Mouse (Mus musculus) hindbrain, embryonic 16.5 days (tissue): ENCODE results near the gene Eln. TPM values are rescaled to one million over a fixed set of nuclear protein-coding genes. Genes with fewer than 3 reads are reported as not detected.
A peak's percentile ranks its signal among the peaks of the same experiment; 100 is the strongest.

ENCODE experiments used
- ATAC-seq: fragments of 200-750 bp; cut with Nextera tagmentation; 2 replicates; pipeline ENCODE4 v1.8.0; 2017; ENCODE audit warnings: moderate TSS enrichment, moderate library complexity
- H3K27ac ChIP-seq: fragments of 300-500 bp; sonication (generic); 2 replicates; pipeline ENCODE4 v1.5.1; 2014; ENCODE audit warnings: low read depth, mild to moderate bottlenecking, control low read depth, low read length, moderate library complexity
- H3K27me3 ChIP-seq: fragments of 300-500 bp; sonication (generic); replicated peaks from 2 replicates; pipeline ENCODE4 v1.6.1; 2014; ENCODE audit warnings: low read length; ENCODE audit not compliant: control insufficient read depth, insufficient read depth
- H3K36me3 ChIP-seq: fragments of 300-500 bp; sonication (generic); 2 replicates; pipeline ENCODE4 v1.6.1; 2014; ENCODE audit warnings: mild to moderate bottlenecking, low read length, moderate library complexity, mixed read lengths; ENCODE audit not compliant: control insufficient read depth, insufficient read depth
- H3K4me1 ChIP-seq: fragments of 300-500 bp; sonication (generic); 2 replicates; pipeline ENCODE4 v1.6.1; 2014; ENCODE audit warnings: low read depth, low read length; ENCODE audit not compliant: control insufficient read depth, insufficient read depth
- H3K4me2 ChIP-seq: fragments of 300-500 bp; sonication (generic); 2 replicates; pipeline ENCODE4 v1.6.1; 2014; ENCODE audit warnings: mild to moderate bottlenecking, low read length, control low read depth, moderate library complexity
- H3K4me3 ChIP-seq: fragments of 300-500 bp; sonication (generic); 2 replicates; pipeline ENCODE4 v1.5.1; 2014; ENCODE audit warnings: mild to moderate bottlenecking, low read length, control low read depth, moderate library complexity
- H3K9ac ChIP-seq: fragments of 300-500 bp; sonication (generic); 2 replicates; pipeline ENCODE4 v1.6.1; 2014; ENCODE audit warnings: low read depth, mild to moderate bottlenecking, control low read depth, low read length, moderate library complexity
- H3K9me3 ChIP-seq: fragments of 300-500 bp; sonication (generic); 2 replicates; pipeline ENCODE4 v1.6.1; 2014; ENCODE audit warnings: mild to moderate bottlenecking, low read length, moderate library complexity; ENCODE audit not compliant: control insufficient read depth
- WGBS: fragments of 180-500 bp; shearing (Covaris S2); extraction: QIAGEN DNeasy Blood & Tissue Kit; methylation state at CpG from one replicate; pipeline ENCODE4 v1.1.7; 2014; 5-methylcytosine and 5-hydroxymethylcytosine counted together
- polyA plus RNA-seq: library from polyadenylated mRNA; unstranded; fragments of >200 nt; fragmentation: Nextera tagmentation; extraction: Ambion mirVana; gene quantifications from 2 replicates; pipeline ENCODE4 v1.2.1, GENCODE M21; 2015

The Eln gene
- polyA plus RNA-seq, 1 experiment from 2014 or later, result 25.1 TPM

GRCm38 (mm10) chr5:134704157-134704556 is 43.0 kb downstream of the Eln start:
- ATAC-seq, result peak; percentile 58; the same call in 1 of the 2 replicates
- Histone ChIP-seq H3K36me3 (no peaks in the 10 kb centered on the region), H3K27me3 (0 out of 2 replicates have a peak, but pooled peaks cover 2% of the 10 kb centered on the region), H3K27ac (no peak overlapping the region), H3K4me2 (no peak overlapping the region), H3K9me3 (no peaks in the 10 kb centered on the region), H3K9ac (no peak overlapping the region), H3K4me3 (no peak overlapping the region), H3K4me1 (no peaks in the 10 kb centered on the region)

- Histone ChIP-seq H3K27me3 (no peaks in the 10 kb centered on the region), H3K4me3 (no peak overlapping the region), H3K36me3 (no peaks in the 10 kb centered on the region), H3K27ac (no peak overlapping the region), H3K9ac (no peak overlapping the region), H3K9me3 (no peaks in the 10 kb centered on the region), H3K4me1 (no peaks in the 10 kb centered on the region), H3K4me2 (no peak overlapping the region)
- 89% methylated on average over 2 of the region's 2 CpGs for WGBS
- ATAC-seq, result no peak
Measured at GRCm38 (mm10) chr5:134695539-134695938, 51.6 kb downstream of the Eln start.

GRCm38 (mm10) chr5:134695082-134695481 is 52.0 kb downstream of the Eln start:
- ATAC-seq, result no peak
- Histone ChIP-seq H3K4me2 (no peak overlapping the region), H3K4me1 (no peaks in the 10 kb centered on the region), H3K27ac (no peak overlapping the region), H3K36me3 (no peaks in the 10 kb centered on the region), H3K9ac (no peak overlapping the region), H3K27me3 (no peaks in the 10 kb centered on the region), H3K9me3 (no peaks in the 10 kb centered on the region), H3K4me3 (no peak overlapping the region)
- WGBS, result 9% methylated on average over 2 of the region's 2 CpGs

GRCm38 (mm10) chr5:134692704-134693103 is 54.4 kb downstream of the Eln start:
- H3K9ac ChIP-seq, result no peak overlapping the region
- no peak overlapping the region for H3K4me2 ChIP-seq
- WGBS, result 94% methylated on average over 1 of the region's 1 CpGs
- H3K4me3 ChIP-seq, result no peak overlapping the region
- no peaks in the 10 kb centered on the region for H3K36me3 ChIP-seq
- no peak for ATAC-seq
- H3K9me3 ChIP-seq, result no peaks in the 10 kb centered on the region
- H3K4me1 ChIP-seq, result peaks cover under 1% of the 10 kb centered on the region; the same call in 1 of the 2 replicates
- H3K27me3 ChIP-seq, result no peaks in the 10 kb centered on the region
- H3K27ac ChIP-seq, result no peak overlapping the region

- WGBS, result under 1% methylated on average over 38 of the region's 38 CpGs
- no peaks in the 10 kb centered on the region for H3K27me3 ChIP-seq
- H3K4me2 ChIP-seq, result peak overlapping the region; percentile 65
- no peaks in the 10 kb centered on the region for H3K9me3 ChIP-seq
- peaks cover 10% of the 10 kb centered on the region for H3K4me1 ChIP-seq
- H3K36me3 ChIP-seq, result 0 out of 2 replicates have a peak, but pooled peaks cover 2% of the 10 kb centered on the region
- peak overlapping the region; percentile 64 for H3K9ac ChIP-seq
- peak overlapping the region; percentile 94 for H3K4me3 ChIP-seq
- ATAC-seq, result peak; percentile 97
- H3K27ac ChIP-seq, result peak overlapping the region; percentile 87
Measured at GRCm38 (mm10) chr5:134688718-134689284, 58.3 kb downstream of the Eln start.

GRCm38 (mm10) chr5:134688086-134688717 is 58.9 kb downstream of the Eln start, which contains the start of gene Limk1:
Limk1 (minus strand) TSS chr5:134688598.
- Histone ChIP-seq H3K9me3 (no peaks in the 10 kb centered on the region), H3K9ac (peak within 1 kb of the TSS; percentile 97), H3K36me3 (0 out of 2 replicates have a peak, but pooled peaks cover 2% of the 10 kb centered on the region), H3K27me3 (no peaks in the 10 kb centered on the region), H3K4me2 (peak within 1 kb of the TSS; percentile 65), H3K4me1 (peaks cover 10% of the 10 kb centered on the region), H3K27ac (peak within 1 kb of the TSS; percentile 87), H3K4me3 (peak within 1 kb of the TSS; percentile 94)
- WGBS, result under 1% methylated on average over 49 of the region's 69 CpGs
- ATAC-seq, result peak; percentile 0; the same call in 1 of the 2 replicates

GRCm38 (mm10) chr5:134687187-134687586 is 59.9 kb downstream of the Eln start:
- Histone ChIP-seq H3K4me1 (peaks cover 10% of the 10 kb centered on the region), H3K4me2 (peak overlapping the region; percentile 65), H3K4me3 (peak overlapping the region; percentile 94), H3K9ac (peak overlapping the region; percentile 97), H3K27me3 (no peaks in the 10 kb centered on the region), H3K36me3 (peaks cover 2% of the 10 kb centered on the region; the same call in 1 of the 2 replicates), H3K9me3 (no peaks in the 10 kb centered on the region), H3K27ac (no peak overlapping the region; the same call in 1 of the 2 replicates)
- ATAC-seq, result no peak
- 88% methylated on average over 1 of the region's 1 CpGs for whole genome bisulfite sequencing

- no peak for ATAC-seq
- H3K36me3 ChIP-seq, result peaks cover 2% of the 10 kb centered on the region; the same call in 1 of the 2 replicates
- H3K27me3 ChIP-seq, result no peaks in the 10 kb centered on the region
- WGBS, result 93% methylated on average over 6 of the region's 6 CpGs
- H3K9me3 ChIP-seq, result no peaks in the 10 kb centered on the region
- H3K9ac ChIP-seq, result no peak overlapping the region
- H3K4me2 ChIP-seq, result no peak overlapping the region
- H3K27ac ChIP-seq, result no peak overlapping the region
- peaks cover 10% of the 10 kb centered on the region for H3K4me1 ChIP-seq
- H3K4me3 ChIP-seq, result no peak overlapping the region
Measured at GRCm38 (mm10) chr5:134686541-134686940, 60.6 kb downstream of the Eln start.

- peaks cover 2% of the 10 kb centered on the region; the same call in 1 of the 2 replicates for H3K36me3 ChIP-seq
- H3K27ac ChIP-seq, result no peak overlapping the region
- H3K9ac ChIP-seq, result no peak overlapping the region
- no peak overlapping the region for H3K4me2 ChIP-seq
- WGBS, result 37% methylated on average over 2 of the region's 2 CpGs
- no peaks in the 10 kb centered on the region for H3K9me3 ChIP-seq
- H3K4me3 ChIP-seq, result no peak overlapping the region
- ATAC-seq, result no peak
- no peaks in the 10 kb centered on the region for H3K27me3 ChIP-seq
- H3K4me1 ChIP-seq, result peaks cover 10% of the 10 kb centered on the region
Measured at GRCm38 (mm10) chr5:134684398-134684797, 62.7 kb downstream of the Eln start.
